Mouse (Mus musculus) right cerebral cortex, postnatal 36 days (tissue): ENCODE results near the gene Gdi1.
"Not testable (repeated sequence)": the region's sequence is repeated elsewhere in the genome, so short reads cannot be mapped to it uniquely, and the experiment has no call there.

Experiments used
- DNase-seq, 2 experiments: peaks; one replicate each; pipeline ENCODE4 v3.0.0; 2022; ENCODE audit warnings: low spot score in 2 of 2, mixed read lengths in 1 of 2

The Gdi1 gene

DNA sequence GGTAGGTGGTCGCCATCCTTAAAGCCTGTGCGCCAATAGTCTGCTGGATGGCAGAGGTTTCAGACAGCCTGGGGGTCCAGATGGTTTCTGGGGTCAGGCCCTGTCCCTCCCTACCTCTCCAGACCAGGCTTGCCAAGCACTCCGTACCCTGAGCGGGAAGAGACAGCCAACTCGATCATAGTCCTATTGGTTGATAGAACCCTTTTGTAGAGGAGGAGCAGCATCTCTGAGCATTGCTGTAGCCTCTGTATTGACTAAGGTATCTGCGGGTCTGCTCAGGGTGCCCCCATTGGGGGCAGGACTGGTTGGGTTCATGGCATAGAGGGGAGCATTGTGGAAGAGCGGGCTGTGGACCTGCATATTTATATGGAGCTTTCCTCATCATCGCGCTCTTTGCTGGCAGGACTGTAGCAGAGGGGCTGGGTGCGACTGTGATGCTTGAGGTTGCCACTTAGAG is 24.4 kb downstream of the Gdi1 start:
- DNase-seq = no peak

DNA sequence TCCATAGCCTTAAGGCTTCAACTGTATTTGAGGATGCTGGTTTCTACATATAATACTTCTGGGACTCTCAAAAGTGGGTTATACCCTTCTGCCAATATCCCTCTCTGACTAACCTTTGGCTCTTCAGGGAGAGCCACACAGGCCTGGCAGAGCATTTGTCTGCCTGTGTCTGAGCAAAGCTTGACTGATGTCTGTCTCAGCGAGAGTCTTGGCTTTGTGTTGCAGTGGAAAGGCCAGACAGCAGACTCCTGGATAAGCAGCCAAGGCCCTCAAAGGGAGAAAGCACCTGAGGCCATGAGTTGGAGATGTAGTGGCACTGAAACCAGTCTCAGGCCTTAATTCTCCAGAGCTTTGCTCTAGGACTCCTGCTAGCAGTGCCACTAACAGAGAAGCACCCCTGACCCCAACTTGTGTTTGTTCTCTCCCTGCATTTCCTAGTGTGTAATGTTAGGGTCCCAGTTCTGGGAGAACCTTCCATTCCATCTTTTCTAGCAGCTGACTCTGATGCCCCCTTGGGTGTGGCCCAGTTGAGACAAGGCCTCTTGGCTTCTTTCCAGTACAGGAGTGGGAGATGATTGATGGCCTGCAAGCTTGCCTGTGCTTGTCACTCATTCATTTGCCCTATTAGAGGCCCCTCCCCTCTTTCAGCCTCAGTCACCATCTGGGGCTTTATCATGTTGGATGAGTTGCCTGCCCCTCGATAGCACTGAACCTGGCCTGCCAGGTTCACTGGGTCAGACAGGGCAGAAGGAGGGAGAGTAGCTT is 25.6 kb downstream of the Gdi1 start:
- no peak for DNase-seq

DNA sequence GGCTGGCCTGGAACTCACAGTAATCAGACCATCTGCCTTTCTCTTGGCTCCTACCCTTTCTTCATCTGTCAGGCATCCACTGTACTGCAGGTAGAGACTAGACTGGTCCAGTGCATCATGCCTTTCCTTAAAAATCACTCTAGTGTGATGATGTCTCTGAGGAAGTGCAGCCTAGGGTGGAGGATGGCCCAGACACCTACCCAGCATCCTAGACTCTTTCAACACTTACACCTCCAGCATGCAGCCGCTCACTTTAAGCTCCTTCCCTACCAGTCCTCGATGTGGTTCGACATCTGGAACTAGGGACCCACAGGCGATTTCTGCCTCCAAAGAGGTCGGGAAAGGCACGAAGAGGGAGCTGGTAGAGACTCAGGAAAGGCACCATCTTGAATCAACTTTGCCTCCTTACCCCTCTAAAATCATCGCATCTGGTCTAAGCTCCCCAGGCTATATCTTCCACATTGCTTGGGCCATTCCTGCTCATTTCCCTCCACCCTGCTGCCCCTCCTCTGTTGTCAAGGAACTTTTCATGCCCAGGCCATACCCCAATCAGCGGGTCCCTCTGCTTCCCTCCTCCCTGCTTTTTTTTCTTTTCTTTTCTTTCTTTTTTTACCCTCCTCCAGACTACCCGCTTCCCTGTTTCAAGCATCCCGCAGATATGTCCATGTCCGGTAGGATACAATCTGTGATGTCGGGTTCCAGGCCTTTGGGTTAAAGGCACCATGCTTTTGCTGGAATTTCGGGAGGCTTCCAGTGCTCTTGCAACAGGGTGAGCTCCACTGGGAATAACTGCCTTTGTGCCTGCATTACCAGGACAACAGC is 48.1 kb downstream of the Gdi1 start:
- no peak for DNase-seq

DNA sequence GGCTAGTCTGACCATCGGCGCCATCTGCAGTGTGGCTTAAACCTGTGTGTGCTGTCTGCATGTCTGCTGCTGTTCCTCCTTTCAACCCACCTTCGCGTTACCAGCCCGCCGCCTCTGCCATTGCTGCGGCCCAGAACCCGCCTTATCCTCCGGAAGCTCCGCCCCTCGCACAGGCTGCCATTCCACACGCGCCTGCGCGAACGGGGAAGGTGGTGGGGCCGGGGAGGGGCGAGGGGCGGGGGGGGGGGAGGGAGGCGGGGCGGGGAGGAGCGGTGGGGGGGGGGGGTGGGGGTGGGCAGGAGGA is 48.6 kb downstream of the Gdi1 start, which contains the start of gene Lage3:
Gene Lage3, minus strand, starts transcription at position 152 of the 304 bp plus-strand sequence.
- DNase-seq = peak; percentile 64 to 71

DNA sequence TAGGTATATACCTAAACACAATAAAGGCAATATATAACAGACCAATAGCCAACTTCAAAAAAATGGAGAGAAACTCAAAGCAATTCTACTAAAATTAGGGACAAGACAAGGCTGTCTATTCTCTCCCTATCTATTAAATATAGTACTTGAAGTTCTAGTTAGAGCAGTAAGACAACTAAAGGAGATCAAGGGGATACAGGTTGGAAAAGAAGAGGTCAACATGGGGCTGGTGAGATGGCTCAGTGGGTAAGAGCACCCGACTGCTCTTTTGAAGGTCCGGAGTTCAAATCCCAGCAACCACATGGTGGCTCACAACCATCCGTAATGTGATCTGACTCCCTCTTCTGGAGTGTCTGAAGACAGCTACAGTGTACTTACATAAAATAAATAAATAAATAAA is 52.3 kb downstream of the Gdi1 start:
- DNase-seq = not testable (repeated sequence)

DNA sequence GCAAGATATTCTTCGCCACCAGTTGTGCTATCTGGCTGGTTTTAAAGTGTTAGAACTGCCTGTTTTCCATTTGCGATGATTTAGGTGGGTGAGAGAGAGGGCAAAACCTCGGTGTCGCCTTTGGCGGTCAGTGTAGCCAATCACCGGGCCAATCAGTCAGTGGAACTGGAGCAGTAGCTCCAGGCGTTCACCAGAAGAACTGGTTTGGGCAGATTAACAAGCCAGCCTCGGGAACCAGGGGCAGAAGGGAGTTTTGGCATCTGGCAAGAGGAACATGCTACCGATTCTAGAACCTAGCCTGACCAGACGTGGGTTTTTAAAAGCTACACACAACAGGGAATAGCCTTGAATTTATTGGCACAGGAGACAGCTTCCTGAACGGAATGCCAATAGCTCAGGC is 54.4 kb downstream of the Gdi1 start:
- DNase-seq = no peak
